Mouse (Mus musculus) olfactory bulb, adult 2 months (tissue): ENCODE results near the gene Sart1.

ENCODE experiments used
- CTCF ChIP-seq: fragments of 200-500 bp; IDR thresholded peaks from 2 replicates; pipeline ENCODE4 v1.5.1; 2012; ENCODE audit warnings: low read depth, mild to moderate bottlenecking, low read length, moderate library complexity; ENCODE audit not compliant: insufficient read depth
- POLR2A ChIP-seq: fragments of 200-500 bp; IDR thresholded peaks from 2 replicates; pipeline ENCODE4 v1.6.1; 2012; ENCODE audit warnings: mild to moderate bottlenecking, low read depth, low read length, moderate library complexity; ENCODE audit not compliant: insufficient read depth

GRCm38 (mm10) chr19:5410641-5411040 lies 22.1 kb upstream of the Sart1 start:
- TF ChIP-seq CTCF (no peak), POLR2A (no peak)
